Mouse (Mus musculus): Measurements from ENCODE around the gene Lrp5.

DNA sequence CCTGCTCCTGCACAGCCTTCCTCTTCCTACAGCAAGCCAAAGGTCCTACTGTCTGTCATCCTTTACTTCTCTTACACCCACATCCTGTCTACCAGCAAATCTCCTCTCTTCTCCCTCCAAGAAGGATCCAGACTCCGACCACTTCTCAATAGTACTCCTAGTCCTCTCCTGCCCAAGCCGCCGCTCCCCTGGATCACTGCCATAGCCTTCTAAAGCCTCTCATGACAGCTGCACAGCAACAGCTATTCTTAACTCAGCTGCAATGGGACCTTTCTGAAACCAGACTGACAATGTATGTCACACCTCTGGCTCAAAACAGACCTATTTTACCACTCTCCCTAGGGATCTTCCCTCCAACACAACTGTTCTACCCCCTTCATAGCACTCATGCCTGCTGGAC lies 122.1 kb downstream of the Lrp5 start:
- TF ChIP-seq CTCF (IDR thresholded peaks at IDR 0.05; ENCODE audit: borderline replicate concordance, extremely low read depth, insufficient read depth, insufficient read length) (no peak), POLR2A (IDR thresholded peaks at IDR 0.05; ENCODE audit: borderline replicate concordance, extremely low read depth, insufficient read depth, insufficient read length, poor library complexity, severe bottlenecking) (no peak)

Measured in brain, embryonic 14.5 days (tissue).